Mouse (Mus musculus): Measurements from ENCODE around the gene Gtf2h3. TPM values are rescaled to one million over a fixed set of nuclear protein-coding genes. Genes with fewer than 3 reads are reported as not detected.
A peak's percentile ranks its signal among the peaks of the same experiment; 100 is the strongest.

Gene Gtf2h3
- total and polyA plus RNA-seq, 3 experiments = 51.9 to 84.9 (median 58.2) TPM

DNA sequence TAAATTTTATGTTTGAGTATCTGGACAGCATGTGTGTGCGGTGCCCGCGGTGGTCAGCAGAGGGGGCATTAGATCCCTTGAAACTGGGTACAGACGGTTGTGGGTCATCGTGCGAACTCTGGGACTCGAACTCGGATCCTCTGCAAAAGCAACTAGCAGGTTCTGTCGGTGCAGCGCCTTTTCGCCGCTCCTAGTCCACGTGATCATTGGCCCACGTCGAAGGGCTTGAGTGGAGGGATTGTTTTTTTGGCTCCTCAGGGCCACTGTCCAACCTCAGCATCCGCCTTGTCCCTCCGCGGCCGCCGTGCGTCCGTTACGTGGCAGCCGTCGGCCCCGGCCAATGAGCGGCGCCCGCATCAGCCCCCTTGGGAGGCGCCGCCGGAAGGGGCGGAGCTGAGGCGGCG, 38.6 kb upstream of the Gtf2h3 start, which contains the start of gene Tmed2:
TSS of gene Tmed2 (plus strand) at position 313 of the 404 bp plus-strand sequence.
- H3K4me2 ChIP-seq (ENCODE audit: insufficient read depth, low read depth, poor library complexity, severe bottlenecking) = peak within 1 kb of the TSS; percentile 12; the same call in 1 of the 2 replicates
- TF ChIP-seq RCOR1 (conservative IDR thresholded peaks at IDR 0.05; ENCODE audit: low read depth, low read length) (0 out of 2 replicates have a peak, but pooled peaks have one; percentile 49), POLR2A (IDR thresholded peaks at IDR 0.05; ENCODE audit: low read depth, low read length) (peak; percentile 46; the same call in 1 of the 2 replicates), BHLHE40 (IDR thresholded peaks at IDR 0.05; ENCODE audit: low read depth, low read length) (peak; percentile 91), USF2 (conservative IDR thresholded peaks at IDR 0.05; ENCODE audit: low read depth, low read length) (peak; percentile 83), TCF12 (IDR thresholded peaks at IDR 0.05; ENCODE audit: low read depth, low read length) (peak; percentile 68), ZNF384 (IDR thresholded peaks at IDR 0.05; ENCODE audit: low read depth, low read length) (peak; percentile 64; the same call in 1 of the 2 replicates), IRF4 (IDR thresholded peaks at IDR 0.05; ENCODE audit: low read depth, low read length) (peak; percentile 64), ELF1 (IDR thresholded peaks at IDR 0.05; ENCODE audit: low read depth, low read length) (peak; percentile 95), USF1 (IDR thresholded peaks at IDR 0.05; ENCODE audit: low read depth, low read length) (peak; percentile 93), JUND (conservative IDR thresholded peaks at IDR 0.05; ENCODE audit: low read depth, low read length) (peak; percentile 35; the same call in 1 of the 2 replicates), ETS1 (conservative IDR thresholded peaks at IDR 0.05; ENCODE audit: low read depth, low read length) (peak; percentile 31; the same call in 1 of the 2 replicates), CTCF (conservative IDR thresholded peaks at IDR 0.05 in 1 of 2, IDR thresholded peaks at IDR 0.05 in 1 of 2; ENCODE audit: low read depth in 2 of 2, low read length in 2 of 2) (peak in 1 of 2 experiments; percentile 47; a peak in 2 of 4 replicates), TBP (conservative IDR thresholded peaks at IDR 0.05; ENCODE audit: low read depth, low read length) (peak; percentile 48; the same call in 1 of the 2 replicates), MAZ (IDR thresholded peaks at IDR 0.05; ENCODE audit: low read depth, low read length) (peak; percentile 83; the same call in 1 of the 2 replicates), CHD2 (IDR thresholded peaks at IDR 0.05; ENCODE audit: low read length) (peak; percentile 50), NRF1 (IDR thresholded peaks at IDR 0.05; ENCODE audit: low read depth, low read length) (peak; percentile 63), HCFC1 (IDR thresholded peaks at IDR 0.05; ENCODE audit: low read depth, low read length) (peak; percentile 92), CHD1 (IDR thresholded peaks at IDR 0.05; ENCODE audit: low read depth, low read length) (no peak), JUN (IDR thresholded peaks at IDR 0.05; ENCODE audit: insufficient read depth, low read depth, low read length) (no peak), KAT2A (IDR thresholded peaks at IDR 0.05; ENCODE audit: insufficient replicate concordance, low read length) (peak; percentile 95), SMC3 (IDR thresholded peaks at IDR 0.05; ENCODE audit: low read depth, low read length) (peak; percentile 21; the same call in 1 of the 2 replicates), MEF2A (IDR thresholded peaks at IDR 0.05; ENCODE audit: borderline replicate concordance, low read depth, low read length) (peak; percentile 87), MAX (IDR thresholded peaks at IDR 0.05; ENCODE audit: low read length) (peak; percentile 98), SIN3A (IDR thresholded peaks at IDR 0.05; ENCODE audit: low read length) (peak; percentile 91), PAX5 (IDR thresholded peaks at IDR 0.05; ENCODE audit: low read length) (no peak), EP300 (IDR thresholded peaks at IDR 0.05; ENCODE audit: low read length) (no peak), MYC (IDR thresholded peaks at IDR 0.05; ENCODE audit: low read depth, low read length) (peak; percentile 95), RAD21 (IDR thresholded peaks at IDR 0.05; ENCODE audit: low read depth, low read length) (no peak; the same call in 1 of the 2 replicates), ZMIZ1 (IDR thresholded peaks at IDR 0.05; ENCODE audit: low read depth, low read length) (no peak), UBTF (IDR thresholded peaks at IDR 0.05; ENCODE audit: low read depth, low read length) (no peak), GABPA (IDR thresholded peaks at IDR 0.05; ENCODE audit: insufficient replicate concordance, low read depth, low read length) (peak; percentile 35; the same call in 1 of the 2 replicates), MXI1 (IDR thresholded peaks at IDR 0.05; ENCODE audit: low read depth, low read length) (peak; percentile 80), E2F4 (IDR thresholded peaks at IDR 0.05; ENCODE audit: insufficient replicate concordance, low read depth, low read length) (peak; percentile 56; the same call in 1 of the 2 replicates), NELFE (IDR thresholded peaks at IDR 0.05; ENCODE audit: low read depth, low read length) (peak; percentile 23; the same call in 1 of the 2 replicates)
- peaks cover 19 to 32% of the 10 kb centered on the region in 2 experiments for H3K36me3 ChIP-seq (replicated peaks in 1 of 2; ENCODE audit: control insufficient read depth in 1 of 2, insufficient read depth in 1 of 2, low read length in 1 of 2)
- peak within 1 kb of the TSS; percentile 26 for H3K27ac ChIP-seq (ENCODE audit: insufficient read depth, low read depth)
- peaks cover 2 to 59% of the 10 kb centered on the region in 2 experiments; a peak in 3 of 4 replicates for H3K4me1 ChIP-seq (ENCODE audit: control insufficient read depth in 1 of 2, insufficient read depth in 2 of 2)
- in situ Hi-C loops (cut with MboI; ENCODE audit: low pct_ligation_motif_present, low pct_unique_long_range_greater_than_20kb, low sequenced_read_pairs) (no loop called here), dilution Hi-C loops (cut with MboI; ENCODE audit: extremely low pct_ligation_motif_present, extremely low pct_unique_long_range_greater_than_20kb, low sequenced_read_pairs) (no loop called here)
- peak; percentile 97 for DNase-seq (ENCODE audit: extremely low read depth)
- no peaks in the 10 kb centered on the region for H3K27me3 ChIP-seq (replicated peaks)
- no peaks in the 10 kb centered on the region for H3K9me3 ChIP-seq (replicated peaks; ENCODE audit: low read length)
- H3K9ac ChIP-seq (ENCODE audit: insufficient read depth, low read depth) = peak within 1 kb of the TSS; percentile 91
- H3K4me3 ChIP-seq (replicated peaks in 1 of 3; ENCODE audit: low read depth in 2 of 3, low read length in 2 of 3, poor library complexity in 1 of 3) = peak within 1 kb of the TSS; percentile 87 to 94 (median 94)
- H3K79me2 ChIP-seq (replicated peaks; ENCODE audit: control insufficient read depth, extremely low read depth, insufficient read depth, poor library complexity, severe bottlenecking) = peaks cover 46% of the 10 kb centered on the region

Data from CH12.LX (cell line).